Mouse (Mus musculus) myocyte (in vitro differentiated cells): ENCODE data around the gene Cavin2. TPM values are rescaled to one million over a fixed set of nuclear protein-coding genes. Genes with fewer than 3 reads are reported as not detected.

ENCODE experiments used
- H3K27me3 ChIP-seq: one replicate; pipeline ENCODE4 v1.6.1; 2011; ENCODE audit not compliant: control insufficient read depth, insufficient read depth, insufficient read length
- H3K36me3 ChIP-seq: one replicate; pipeline ENCODE4 v1.6.1; 2011; ENCODE audit not compliant: control insufficient read depth, insufficient read depth
- H3K4me2 ChIP-seq: one replicate; pipeline ENCODE4 v1.6.1; 2011; ENCODE audit warnings: low read depth, control low read depth
- H3K4me3 ChIP-seq: one replicate; pipeline ENCODE4 v1.5.1; 2011; ENCODE audit warnings: mild to moderate bottlenecking, control low read depth, moderate library complexity
- H3K79me2 ChIP-seq: one replicate; pipeline ENCODE4 v1.6.1; 2011; ENCODE audit not compliant: control insufficient read depth, insufficient read depth
- H3ac ChIP-seq: one replicate; pipeline ENCODE4 v1.6.1; 2011; ENCODE audit not compliant: control insufficient read depth, insufficient read length
- CEBPB ChIP-seq: IDR thresholded peaks from 2 replicates; pipeline ENCODE4 v1.6.1; 2011; ENCODE audit warnings: mild to moderate bottlenecking, moderate library complexity; ENCODE audit not compliant: poor library complexity, insufficient read depth, severe bottlenecking
- E2F4 ChIP-seq: IDR thresholded peaks from one replicate; pipeline ENCODE4 v1.6.1; 2011; ENCODE audit warnings: mild to moderate bottlenecking, control low read depth, moderate library complexity; ENCODE audit not compliant: insufficient read depth
- MAX ChIP-seq: IDR thresholded peaks from one replicate; pipeline ENCODE4 v1.6.1; 2011; ENCODE audit warnings: low read depth, mild to moderate bottlenecking, control low read depth
- MYOD1 ChIP-seq, 3 experiments: IDR thresholded peaks; one replicate each; pipeline ENCODE4 v1.6.1; 2011; ENCODE audit warnings: control low read depth in 2 of 3, low read depth in 2 of 3, mild to moderate bottlenecking in 2 of 3, moderate library complexity in 1 of 3; ENCODE audit not compliant: insufficient read length in 2 of 3, control insufficient read depth in 1 of 3
- MYOG ChIP-seq, 3 experiments: IDR thresholded peaks; one replicate each; pipeline ENCODE4 v1.6.1; 2011; ENCODE audit warnings: control low read depth in 2 of 3, low read depth in 2 of 3, mild to moderate bottlenecking in 2 of 3; ENCODE audit not compliant: insufficient read length in 2 of 3, control insufficient read depth in 1 of 3, insufficient read depth in 1 of 3
- POLR2A ChIP-seq: IDR thresholded peaks from one replicate; pipeline ENCODE4 v1.6.1; 2011; ENCODE audit warnings: low read depth, mild to moderate bottlenecking, control low read depth, moderate library complexity; ENCODE audit not compliant: insufficient read length
- POLR2AphosphoS2 ChIP-seq: IDR thresholded peaks from one replicate; pipeline ENCODE4 v1.6.1; 2011; ENCODE audit warnings: low read depth, control low read depth; ENCODE audit not compliant: insufficient read length
- REST ChIP-seq: IDR thresholded peaks from one replicate; pipeline ENCODE4 v1.6.1; 2011; ENCODE audit warnings: mild to moderate bottlenecking, control low read depth, moderate library complexity; ENCODE audit not compliant: insufficient read depth, insufficient read length
- SRF ChIP-seq: IDR thresholded peaks from one replicate; pipeline ENCODE4 v1.6.1; 2011; ENCODE audit warnings: low read depth; ENCODE audit not compliant: control insufficient read depth, insufficient read length
- TCF12 ChIP-seq: IDR thresholded peaks from one replicate; pipeline ENCODE4 v1.6.1; 2011; ENCODE audit warnings: mild to moderate bottlenecking, control low read depth; ENCODE audit not compliant: poor library complexity, insufficient read depth, severe bottlenecking
- TCF3 ChIP-seq: IDR thresholded peaks from one replicate; pipeline ENCODE4 v1.6.1; 2011; ENCODE audit warnings: low read depth, control low read depth; ENCODE audit not compliant: insufficient read length
- USF1 ChIP-seq: IDR thresholded peaks from one replicate; pipeline ENCODE4 v1.6.1; 2011; ENCODE audit warnings: low read depth, mild to moderate bottlenecking, control low read depth, moderate library complexity
- polyA plus RNA-seq: library from polyadenylated mRNA; unstranded; fragments of >200 nt; fragmentation: generic; extraction: Trizol; gene quantifications from one replicate; pipeline ENCODE4 v1.2.1, GENCODE M21; 2012; ENCODE audit warnings: missing spikeins

Cavin2 gene
- polyA plus RNA-seq, 1 experiment: 4.0 TPM

DNA sequence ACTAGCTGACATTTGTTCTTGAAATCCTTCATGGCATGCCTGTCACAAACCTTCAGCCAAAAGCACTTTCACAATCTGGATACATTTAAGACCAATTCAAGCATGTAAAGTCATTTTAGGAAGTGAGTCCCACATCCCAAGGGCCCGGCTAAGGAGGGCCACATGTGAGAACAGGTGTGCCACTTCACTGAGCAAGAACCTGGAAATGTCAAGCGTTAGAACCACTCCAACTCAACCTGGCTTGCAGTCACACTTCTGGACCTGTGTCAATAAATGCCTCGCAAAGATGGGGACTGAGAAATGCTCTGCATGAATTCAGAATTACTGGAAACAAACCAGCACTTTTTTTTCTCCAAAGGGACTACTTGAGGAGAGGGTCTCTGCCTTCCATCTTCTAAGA lies 725 bp upstream of the Cavin2 start:
- no peak overlapping the region for H3ac ChIP-seq
- no peaks in the 10 kb centered on the region for H3K27me3 ChIP-seq
- no peaks in the 10 kb centered on the region for H3K36me3 ChIP-seq
- H3K79me2 ChIP-seq: no peaks in the 10 kb centered on the region
- peak overlapping the region; percentile 75 for H3K4me2 ChIP-seq
- no peak overlapping the region for H3K4me3 ChIP-seq
- TF ChIP-seq MYOD1 (IDR thresholded peaks at IDR 0.05; ENCODE audit: control insufficient read depth in 1 of 3, insufficient read length in 2 of 3, low read depth in 2 of 3) (no peak), POLR2A (no peak), POLR2AphosphoS2 (no peak), TCF12 (no peak), USF1 (no peak), TCF3 (no peak), CEBPB (no peak), MYOG (IDR thresholded peaks at IDR 0.05; ENCODE audit: control insufficient read depth in 1 of 3, insufficient read depth in 1 of 3, insufficient read length in 2 of 3, low read depth in 2 of 3) (no peak), REST (no peak), E2F4 (no peak), SRF (no peak), MAX (no peak)

DNA sequence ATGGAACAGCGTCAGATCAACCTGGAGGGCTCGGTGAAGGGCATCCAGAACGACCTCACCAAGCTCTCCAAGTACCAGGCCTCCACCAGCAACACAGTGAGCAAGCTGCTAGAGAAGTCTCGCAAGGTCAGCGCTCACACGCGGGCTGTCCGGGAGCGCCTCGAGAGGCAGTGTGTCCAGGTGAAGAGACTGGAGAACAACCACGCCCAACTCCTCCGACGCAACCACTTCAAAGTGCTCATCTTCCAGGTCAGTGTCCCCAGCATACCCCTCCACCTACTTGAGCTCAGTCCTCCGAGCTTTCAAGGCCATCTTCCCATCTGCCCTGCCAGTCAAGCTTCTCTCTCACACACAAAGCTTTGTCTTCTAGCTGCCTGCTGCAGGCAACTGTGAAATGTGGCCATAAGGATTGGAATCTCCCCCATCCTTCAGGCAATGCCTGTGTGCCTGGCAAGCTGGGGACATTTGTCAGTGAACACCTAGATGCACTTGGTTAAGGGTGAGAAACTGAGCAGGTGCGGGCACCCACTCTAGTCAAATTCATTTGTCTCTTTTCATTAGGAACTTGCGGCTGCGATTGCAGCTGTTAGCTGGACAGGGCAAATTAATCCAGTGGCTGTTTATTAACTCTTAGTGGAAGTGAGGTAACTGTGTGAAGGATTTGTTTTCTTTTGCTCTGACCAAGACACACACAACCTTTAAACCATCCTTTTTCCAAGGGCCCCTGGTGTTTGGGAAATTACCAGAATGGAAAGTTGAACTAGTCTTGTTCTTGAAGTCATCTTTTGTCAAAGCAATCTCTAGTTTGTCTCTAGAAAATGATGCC lies 907 bp downstream of the Cavin2 start:
- no peaks in the 10 kb centered on the region for H3K27me3 ChIP-seq
- H3K79me2 ChIP-seq: no peaks in the 10 kb centered on the region

GRCm38 (mm10) chr1:51290634-51291033 lies 1.7 kb downstream of the Cavin2 start:
- Histone ChIP-seq H3K4me2 (peak overlapping the region; percentile 75), H3K4me3 (peak overlapping the region; percentile 18), H3ac (no peak overlapping the region), H3K36me3 (no peaks in the 10 kb centered on the region), H3K27me3 (no peaks in the 10 kb centered on the region), H3K79me2 (no peaks in the 10 kb centered on the region)
- TF ChIP-seq E2F4: no peak
- TF ChIP-seq USF1: no peak
- TF ChIP-seq MYOD1 (IDR thresholded peaks at IDR 0.05; ENCODE audit: control insufficient read depth in 1 of 3, insufficient read length in 2 of 3, low read depth in 2 of 3): no peak
- TF ChIP-seq POLR2A: no peak
- TF ChIP-seq TCF12: no peak

More for the DNA sequence above, 907 bp downstream of the Cavin2 start:
- Histone ChIP-seq H3K4me2 (peak overlapping the region; percentile 75), H3ac (no peak overlapping the region), H3K36me3 (no peaks in the 10 kb centered on the region), H3K4me3 (peak overlapping the region; percentile 18)
- TF ChIP-seq TCF3 (no peak), MYOD1 (IDR thresholded peaks at IDR 0.05; ENCODE audit: control insufficient read depth in 1 of 3, insufficient read length in 2 of 3, low read depth in 2 of 3) (peak in 2 of 3 experiments; percentile 37 to 46), MYOG (IDR thresholded peaks at IDR 0.05; ENCODE audit: control insufficient read depth in 1 of 3, insufficient read depth in 1 of 3, insufficient read length in 2 of 3, low read depth in 2 of 3) (peak in 1 of 3 experiments; percentile 60)

DNA sequence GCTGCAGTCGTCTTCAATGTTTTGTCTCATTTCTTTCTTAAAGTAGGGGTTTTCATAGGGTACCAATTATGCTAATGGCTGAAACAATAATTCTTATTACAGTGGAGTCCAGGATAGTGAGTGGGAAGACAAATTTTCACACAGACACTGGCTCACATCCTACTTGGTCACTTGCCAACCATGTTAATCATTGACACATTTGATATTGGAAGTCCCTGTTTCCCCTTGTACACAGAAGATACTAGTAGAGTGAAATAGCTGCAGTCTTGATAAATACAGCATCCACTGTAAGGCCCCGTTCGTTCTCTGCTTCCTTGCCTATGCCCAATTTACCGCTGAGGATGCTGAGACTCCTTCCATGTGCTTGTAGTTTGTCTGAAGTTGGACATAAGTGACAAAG lies 3.4 kb downstream of the Cavin2 start:
- Histone ChIP-seq H3K4me2 (no peak overlapping the region), H3K79me2 (no peaks in the 10 kb centered on the region), H3ac (no peak overlapping the region), H3K36me3 (no peaks in the 10 kb centered on the region), H3K4me3 (no peak overlapping the region), H3K27me3 (no peaks in the 10 kb centered on the region)
- TF ChIP-seq REST (no peak), E2F4 (no peak), CEBPB (no peak), MYOG (IDR thresholded peaks at IDR 0.05; ENCODE audit: control insufficient read depth in 1 of 3, insufficient read depth in 1 of 3, insufficient read length in 2 of 3, low read depth in 2 of 3) (no peak), POLR2A (no peak)

GRCm38 (mm10) chr1:51300295-51300930 lies 11.5 kb downstream of the Cavin2 start:
- no peak overlapping the region for H3K4me3 ChIP-seq
- no peak overlapping the region for H3ac ChIP-seq
- no peak overlapping the region for H3K4me2 ChIP-seq
- H3K36me3 ChIP-seq: no peaks in the 10 kb centered on the region
- H3K79me2 ChIP-seq: no peaks in the 10 kb centered on the region
- no peak for TF ChIP-seq POLR2A
- TF ChIP-seq CEBPB: no peak
- no peak for TF ChIP-seq USF1
- TF ChIP-seq TCF12: no peak
- H3K27me3 ChIP-seq: no peaks in the 10 kb centered on the region
